In genomic region chr7:43680960-43681359, GRCm38 (mm10) we compare ENCODE assay signal across 7 mouse cellular contexts. TPM values are rescaled to one million over a fixed set of nuclear protein-coding genes. Genes with fewer than 3 reads are reported as not detected.
DNase-seq lines count a peak whose midpoint lies in the region; ATAC-seq and TF ChIP-seq lines count a peak whose summit lies in the region.

No protein-coding gene starts in this region.

- H3K4me3 ChIP-seq in C2C12 (ENCODE audit: insufficient read depth, poor library complexity, severe bottlenecking) (no peak overlapping the region), ES-Bruce4 (ENCODE audit: low read depth, low read length) (no peak overlapping the region)
- no peak overlapping the region for H3K4me3 ChIP-seq in heart, postnatal 0 days (ENCODE audit: low read depth, low read length)
- no peak overlapping the region for H3K4me3 ChIP-seq in layer of hippocampus, adult 2 months

- H3K79me3 ChIP-seq in C2C12 (ENCODE audit: low read depth) = no peaks in the 10 kb centered on the region

- H3K4me2 ChIP-seq in heart, postnatal 0 days (ENCODE audit: low read depth, low read length) = no peak overlapping the region

- no peaks in the 10 kb centered on the region for H3K9me3 ChIP-seq in ES-Bruce4 (replicated peaks; ENCODE audit: control insufficient read depth, insufficient read depth, low read length, poor library complexity, severe bottlenecking)
- no peaks in the 10 kb centered on the region for H3K9me3 ChIP-seq in heart, postnatal 0 days (replicated peaks; ENCODE audit: control insufficient read depth, low read length)

- TF ChIP-seq CTCF in C2C12 (IDR thresholded peaks at IDR 0.05; ENCODE audit: control insufficient read depth, insufficient read depth, insufficient read length) = peak; percentile 59
- TF ChIP-seq CTCF in ES-Bruce4 (IDR thresholded peaks at IDR 0.05; ENCODE audit: low read depth, low read length) = peak; percentile 98
- TF ChIP-seq CTCF in heart, postnatal 0 days (IDR thresholded peaks at IDR 0.05; ENCODE audit: low read depth) = peak; percentile 76
- TF ChIP-seq CTCF in layer of hippocampus, adult 2 months (conservative IDR thresholded peaks at IDR 0.05) = peak; percentile 96

- peaks cover 14% of the 10 kb centered on the region for H3K36me3 ChIP-seq in C2C12 (ENCODE audit: control insufficient read depth, insufficient read depth)
- no peaks in the 10 kb centered on the region for H3K36me3 ChIP-seq in ES-Bruce4 (ENCODE audit: control insufficient read depth, insufficient read depth, low read length, poor library complexity, severe bottlenecking)
- peaks cover 26% of the 10 kb centered on the region for H3K36me3 ChIP-seq in heart, postnatal 0 days (replicated peaks; ENCODE audit: control insufficient read depth, insufficient read depth, low read length)

- H3K4me1 ChIP-seq in ES-Bruce4 (ENCODE audit: control insufficient read depth, insufficient read depth, low read length) = no peaks in the 10 kb centered on the region
- no peaks in the 10 kb centered on the region for H3K4me1 ChIP-seq in heart, postnatal 0 days (ENCODE audit: control insufficient read depth, insufficient read depth)

- DNase-seq in cerebellum, adult 9-11 months = peak; percentile 20
- DNase-seq in heart, postnatal 0 days (ENCODE audit: low spot score) = no peak
- peak; percentile 55 to 80 for DNase-seq in layer of hippocampus, adult 2 months (ENCODE audit: low spot score in 2 of 2)
- DNase-seq in lung, postnatal 36 days = peak; percentile 79
- peak; percentile 35 for DNase-seq in retina, postnatal 7 days (ENCODE audit: low read depth, low spot score)

- TF ChIP-seq EP300 in ES-Bruce4 (IDR thresholded peaks at IDR 0.05; ENCODE audit: insufficient read depth, low read depth, low read length) = no peak
- no peak for TF ChIP-seq EP300 in heart, postnatal 0 days (IDR thresholded peaks at IDR 0.05; ENCODE audit: low read depth)

- no peak for TF ChIP-seq POLR2A in ES-Bruce4 (IDR thresholded peaks at IDR 0.05; ENCODE audit: insufficient read depth, low read length)

- 14% methylated on average over 5 of the region's 5 CpGs for WGBS in heart, postnatal 0 days

- no peak overlapping the region for H3K27ac ChIP-seq in ES-Bruce4 (ENCODE audit: insufficient read depth, low read length)
- no peak overlapping the region for H3K27ac ChIP-seq in heart, postnatal 0 days (ENCODE audit: low read depth)
- H3K27ac ChIP-seq in layer of hippocampus, adult 2 months = no peak overlapping the region

- H3K9ac ChIP-seq in ES-Bruce4 (ENCODE audit: low read depth, poor library complexity, severe bottlenecking) = no peak overlapping the region
- no peak overlapping the region for H3K9ac ChIP-seq in heart, postnatal 0 days (replicated peaks; ENCODE audit: low read depth, low read length)

- no peak overlapping the region for H3ac ChIP-seq in C2C12 (ENCODE audit: control insufficient read depth, insufficient read length, low read depth)

- no peak for ATAC-seq in heart, postnatal 0 days (ENCODE audit: insufficient read depth, low read depth)

- H3K79me2 ChIP-seq in C2C12 (ENCODE audit: control insufficient read depth, insufficient read depth) = no peaks in the 10 kb centered on the region

- H3K27me3 ChIP-seq in C2C12 (ENCODE audit: control insufficient read depth, insufficient read depth, insufficient read length) (peaks cover 6% of the 10 kb centered on the region), ES-Bruce4 (ENCODE audit: control insufficient read depth, insufficient read depth, low read length, poor library complexity, severe bottlenecking) (no peaks in the 10 kb centered on the region)
- H3K27me3 ChIP-seq in heart, postnatal 0 days (ENCODE audit: control insufficient read depth, insufficient read depth, low read length) = no peaks in the 10 kb centered on the region

TF ChIP-seq in C2C12, 6 proteins besides CTCF, POLR2A, EP300 and RAD21:
- TF ChIP-seq MAX (IDR thresholded peaks at IDR 0.05) = no peak
- TF ChIP-seq MYOG (IDR thresholded peaks at IDR 0.05; ENCODE audit: control insufficient read depth, extremely low read depth, insufficient read length) = no peak
- no peak for TF ChIP-seq USF1 (IDR thresholded peaks at IDR 0.05; ENCODE audit: low read depth)
- TF ChIP-seq CEBPB (IDR thresholded peaks at IDR 0.05; ENCODE audit: low read depth) = no peak

RNA-seq across cellular contexts. Expression of gene Ctu1, which starts 9.1 kb away (rescaled TPM):
- polyA plus RNA-seq in C2C12 (2012; fragmentation: generic; extraction: Trizol) = 12.4 TPM
- 6.2 and 7.6 TPM in 2 replicates for polyA plus RNA-seq in ES-Bruce4 (2011; ENCODE audit: insufficient read depth, insufficient read length, low read depth, missing spikeins)
- 6.3 and 7.9 TPM in 2 replicates for total RNA-seq in heart, postnatal 0 days (2014; rRNA removed; ENCODE audit: low replicate concordance)
- polyA plus RNA-seq in heart, postnatal 0 days (2015; fragmentation: Nextera tagmentation; extraction: Ambion mirVana) = 3.6 and 3.9 TPM in 2 replicates
- total RNA-seq in layer of hippocampus, adult 2 months (2021) = 10 to 100 TPM; 10.9 to 11.1 TPM

RNA-seq across cellular contexts. Expression of gene Klk14, which starts 9.3 kb away (rescaled TPM):
- not detected for polyA plus RNA-seq in C2C12 (2012; fragmentation: generic; extraction: Trizol)
- polyA plus RNA-seq in ES-Bruce4 (2011; ENCODE audit: insufficient read depth, insufficient read length, low read depth, missing spikeins) = not detected in 2 replicates
- not detected in 2 replicates for total RNA-seq in heart, postnatal 0 days (2014; rRNA removed; ENCODE audit: low replicate concordance)
- polyA plus RNA-seq in heart, postnatal 0 days (2015; fragmentation: Nextera tagmentation; extraction: Ambion mirVana) = not detected in 2 replicates
- total RNA-seq in layer of hippocampus, adult 2 months (2021) = not detected

RNA-seq across cellular contexts. Expression of gene Siglece, which starts 21.0 kb away (rescaled TPM):
- polyA plus RNA-seq in C2C12 (2012; fragmentation: generic; extraction: Trizol) (not detected), ES-Bruce4 (2011; ENCODE audit: insufficient read depth, insufficient read length, low read depth, missing spikeins) (0.64 TPM in 1 of 2 replicates, not detected in the other)
- total RNA-seq in heart, postnatal 0 days (2014; rRNA removed; ENCODE audit: low replicate concordance) = not detected in 2 replicates
- polyA plus RNA-seq in heart, postnatal 0 days (2015; fragmentation: Nextera tagmentation; extraction: Ambion mirVana) = 0.41 and 0.56 TPM in 2 replicates
- total RNA-seq in layer of hippocampus, adult 2 months (2021) = 1 to 10 TPM in 1 of 2 experiments, under 1 TPM in 1; 0.97 to 1.3 TPM

RNA-seq across cellular contexts. Expression of gene Klk13, which starts 31.4 kb away (rescaled TPM):
- polyA plus RNA-seq in C2C12 (2012; fragmentation: generic; extraction: Trizol) = not detected
- 1.8 TPM in 1 of 2 replicates, not detected in the other for polyA plus RNA-seq in ES-Bruce4 (2011; ENCODE audit: insufficient read depth, insufficient read length, low read depth, missing spikeins)
- not detected in 2 replicates for total RNA-seq in heart, postnatal 0 days (2014; rRNA removed; ENCODE audit: low replicate concordance)
- polyA plus RNA-seq in heart, postnatal 0 days (2015; fragmentation: Nextera tagmentation; extraction: Ambion mirVana) = not detected in 2 replicates
- total RNA-seq in layer of hippocampus, adult 2 months (2021) = not detected

RNA-seq across cellular contexts. Expression of gene Ceacam18, which starts 46.5 kb away (rescaled TPM):
- not detected for polyA plus RNA-seq in C2C12 (2012; fragmentation: generic; extraction: Trizol)
- polyA plus RNA-seq in ES-Bruce4 (2011; ENCODE audit: insufficient read depth, insufficient read length, low read depth, missing spikeins) = not detected in 2 replicates
- not detected in 2 replicates for total RNA-seq in heart, postnatal 0 days (2014; rRNA removed; ENCODE audit: low replicate concordance)
- not detected in 2 replicates for polyA plus RNA-seq in heart, postnatal 0 days (2015; fragmentation: Nextera tagmentation; extraction: Ambion mirVana)
- not detected for total RNA-seq in layer of hippocampus, adult 2 months (2021)
